Mouse (Mus musculus) CD4-positive, CD25-positive, alpha-beta regulatory T cell (primary cell): Measurements from ENCODE around the gene Vmn1r89. TPM values are rescaled to one million over a fixed set of nuclear protein-coding genes. Genes with fewer than 3 reads are reported as not detected.

Source experiments
- polyA plus RNA-seq: library from polyadenylated mRNA; unstranded; fragments of 100-300 nt; shearing (Covaris generic); gene quantifications from one replicate; pipeline ENCODE4 v1.2.1, GENCODE M21; 2017

Gene Vmn1r89
- polyA plus RNA-seq, result not detected

DNA sequence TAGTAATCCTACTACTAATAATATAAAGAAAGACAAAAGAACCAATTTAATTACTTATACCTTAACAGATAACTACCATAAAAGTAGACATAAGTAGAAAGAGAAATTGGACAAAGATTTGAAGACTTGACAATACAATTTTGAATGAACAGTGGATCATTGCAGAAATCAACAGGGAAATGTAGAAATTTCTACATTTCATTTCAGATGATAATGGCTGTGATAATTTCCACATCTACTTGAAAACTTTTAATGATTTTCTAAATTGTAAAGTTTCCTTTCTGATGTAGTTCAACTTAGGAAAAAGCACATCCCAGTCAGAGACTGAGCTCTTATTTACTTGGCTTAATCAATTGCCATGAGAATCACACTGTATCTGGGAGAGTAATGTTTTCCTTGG lies at the start of gene Vmn1r89:
Vmn1r89 (plus strand) TSS at position 301 of the 400 bp plus-strand sequence.

Other genes starting within 250 kb of the Vmn1r89 start
- 6.7 TPM for gene Zfp324, start 247.2 kb upstream of the Vmn1r89 start, polyA plus RNA-seq
- 9.8 TPM for gene Zfp446, start 235.2 kb upstream of the Vmn1r89 start, polyA plus RNA-seq
- 0.45 TPM for gene Slc27a5, start 214.8 kb upstream of the Vmn1r89 start, polyA plus RNA-seq
- gene Trim28, start 213.9 kb upstream of the Vmn1r89 start, polyA plus RNA-seq, result 124 TPM
- gene Zbtb45, start 203.0 kb upstream of the Vmn1r89 start, polyA plus RNA-seq, result 25.7 TPM
- gene Chmp2a, start 178.2 kb upstream of the Vmn1r89 start, polyA plus RNA-seq, result 253 TPM
- gene Ube2m, start 174.7 kb upstream of the Vmn1r89 start, polyA plus RNA-seq, result 174 TPM
- gene Mzf1, start 158.3 kb upstream of the Vmn1r89 start, polyA plus RNA-seq, result 1.1 TPM
- gene Vmn1r85, start 117.8 kb upstream of the Vmn1r89 start, polyA plus RNA-seq, result not detected
- gene Vmn1r86, start 93.1 kb upstream of the Vmn1r89 start, polyA plus RNA-seq, result 0.04 TPM
- gene Vmn1r87, start 72.9 kb upstream of the Vmn1r89 start, polyA plus RNA-seq, result not detected
- gene Vmn1r88, start 53.5 kb upstream of the Vmn1r89 start, polyA plus RNA-seq, result 0.06 TPM
- gene Lig1, start 64.3 kb downstream of the Vmn1r89 start, polyA plus RNA-seq, result 22.0 TPM
- 3.6 TPM for gene Zswim9, start 65.7 kb downstream of the Vmn1r89 start, polyA plus RNA-seq
- gene Pla2g4c, start 111.6 kb downstream of the Vmn1r89 start, polyA plus RNA-seq, result 0.13 TPM
- not detected for gene Cabp5, start 185.1 kb downstream of the Vmn1r89 start, polyA plus RNA-seq
- gene Bsph1, start 237.8 kb downstream of the Vmn1r89 start, polyA plus RNA-seq, result not detected